Mouse (Mus musculus) lung, postnatal 0 days (tissue): ENCODE results near the gene Olfr705. TPM values are rescaled to one million over a fixed set of nuclear protein-coding genes. Genes with fewer than 3 reads are reported as not detected.

Experiments
- ATAC-seq: fragments of 200-750 bp; cut with Nextera tagmentation; 2 replicates; pipeline ENCODE4 v1.8.0; 2017; ENCODE audit warnings: moderate library complexity
- DNase-seq: peaks from one replicate; pipeline ENCODE4 v3.0.0-alpha.2; 2016; ENCODE audit warnings: low spot score
- H3K27ac ChIP-seq: fragments of 300-500 bp; sonication (generic); 2 replicates; pipeline ENCODE4 v1.5.1; 2014; ENCODE audit warnings: antibody characterized with exemption, mild to moderate bottlenecking, low read length, mixed read lengths
- H3K27me3 ChIP-seq: fragments of 300-500 bp; sonication (generic); replicated peaks from 2 replicates; pipeline ENCODE4 v1.6.1; 2014; ENCODE audit warnings: low read length, mixed read lengths; ENCODE audit not compliant: insufficient read depth
- H3K36me3 ChIP-seq: fragments of 300-500 bp; sonication (generic); 2 replicates; pipeline ENCODE4 v1.6.1; 2014; ENCODE audit warnings: low read length, mixed read lengths; ENCODE audit not compliant: insufficient read depth
- H3K4me1 ChIP-seq: fragments of 300-500 bp; sonication (generic); 2 replicates; pipeline ENCODE4 v1.6.1; 2014; ENCODE audit warnings: antibody characterized with exemption, low read depth, low read length, mixed read lengths; ENCODE audit not compliant: insufficient read depth
- H3K4me2 ChIP-seq: fragments of 300-500 bp; sonication (generic); replicated peaks from 2 replicates; pipeline ENCODE4 v1.6.1; 2014; ENCODE audit warnings: low read depth, mild to moderate bottlenecking, low read length, moderate library complexity, mixed read lengths
- H3K4me3 ChIP-seq: fragments of 300-500 bp; sonication (generic); 2 replicates; pipeline ENCODE4 v1.5.1; 2014; ENCODE audit warnings: low read depth, low read length
- H3K9ac ChIP-seq: fragments of 300-500 bp; sonication (generic); replicated peaks from 2 replicates; pipeline ENCODE4 v1.6.1; 2014; ENCODE audit warnings: low read depth, mild to moderate bottlenecking
- H3K9me3 ChIP-seq: fragments of 300-500 bp; sonication (generic); 2 replicates; pipeline ENCODE4 v1.6.1; 2016; ENCODE audit warnings: low read length, mixed read lengths
- CTCF ChIP-seq: IDR thresholded peaks from 2 replicates; pipeline ENCODE4 v1.5.1; 2016; ENCODE audit warnings: antibody characterized with exemption, mild to moderate bottlenecking
- EP300 ChIP-seq: IDR thresholded peaks from 2 replicates; pipeline ENCODE4 v1.6.1; 2016; ENCODE audit warnings: antibody characterized with exemption, mild to moderate bottlenecking, control low read depth
- polyA plus RNA-seq: library from polyadenylated mRNA; unstranded; fragments of >200 nt; fragmentation: Nextera tagmentation; extraction: Ambion mirVana; gene quantifications from 2 replicates; pipeline ENCODE4 v1.2.1, GENCODE M21; 2015

The Olfr705 gene
- polyA plus RNA-seq, 1 experiment from 2014 or later, result not detected

GRCm38 (mm10) chr7:106833793-106834192, 42.9 kb downstream of the Olfr705 start, which contains the start of gene Olfr702:
TSS of gene Olfr702 (minus strand) at chr7:106833893.
- Histone ChIP-seq H3K9me3 (no peaks in the 10 kb centered on the region), H3K36me3 (no peaks in the 10 kb centered on the region), H3K9ac (no peak within 1 kb of the TSS), H3K4me1 (no peaks in the 10 kb centered on the region), H3K4me2 (no peak within 1 kb of the TSS), H3K27me3 (no peaks in the 10 kb centered on the region), H3K27ac (no peak within 1 kb of the TSS), H3K4me3 (no peak within 1 kb of the TSS)
- DNase-seq (no peak), ATAC-seq (no peak)
- TF ChIP-seq CTCF, result no peak
- TF ChIP-seq EP300, result no peak

Other genes with a start within 250 kb of the Olfr705 start
- gene Olfr693, start 196.3 kb downstream of the Olfr705 start, polyA plus RNA-seq, result not detected in 2 replicates
- not detected in 2 replicates for gene Olfr694, start 185.1 kb downstream of the Olfr705 start, polyA plus RNA-seq
- gene Olfr695, start 160.5 kb downstream of the Olfr705 start, polyA plus RNA-seq, result not detected in 2 replicates
- not detected in 2 replicates for gene Olfr697, start 134.4 kb downstream of the Olfr705 start, polyA plus RNA-seq
- not detected in 2 replicates for gene Olfr698, start 121.5 kb downstream of the Olfr705 start, polyA plus RNA-seq
- gene Olfr699, start 83.7 kb downstream of the Olfr705 start, polyA plus RNA-seq, result not detected in 2 replicates
- not detected in 2 replicates for gene Olfr700, start 68.1 kb downstream of the Olfr705 start, polyA plus RNA-seq
- not detected in 2 replicates for gene Olfr701, start 62.8 kb downstream of the Olfr705 start, polyA plus RNA-seq
- gene Olfr702, start 43.0 kb downstream of the Olfr705 start, polyA plus RNA-seq, result not detected in 2 replicates
- gene Olfr703, start 33.5 kb downstream of the Olfr705 start, polyA plus RNA-seq, result not detected in 2 replicates
- gene Olfr704, start 13.7 kb downstream of the Olfr705 start, polyA plus RNA-seq, result not detected in 2 replicates
- not detected in 2 replicates for gene Olfr706, start 11.3 kb upstream of the Olfr705 start, polyA plus RNA-seq
- gene Olfr707, start 24.4 kb upstream of the Olfr705 start, polyA plus RNA-seq, result not detected in 2 replicates
- not detected in 2 replicates for gene Olfr1532-ps1, start 31.1 kb upstream of the Olfr705 start, polyA plus RNA-seq
- gene Olfr709-ps1, start 55.3 kb upstream of the Olfr705 start, polyA plus RNA-seq, result not detected in 2 replicates
- gene Olfr710, start 71.4 kb upstream of the Olfr705 start, polyA plus RNA-seq, result not detected in 2 replicates
- gene Olfr6, start 87.0 kb upstream of the Olfr705 start, polyA plus RNA-seq, result not detected in 2 replicates
- gene Olfr711, start 98.6 kb upstream of the Olfr705 start, polyA plus RNA-seq, result not detected in 2 replicates
- gene Olfr2, start 129.2 kb upstream of the Olfr705 start, polyA plus RNA-seq, result not detected in 2 replicates
- not detected in 2 replicates for gene Olfr713, start 154.3 kb upstream of the Olfr705 start, polyA plus RNA-seq
- gene Olfr714, start 194.1 kb upstream of the Olfr705 start, polyA plus RNA-seq, result not detected in 2 replicates
- gene Olfr17, start 216.3 kb upstream of the Olfr705 start, polyA plus RNA-seq, result not detected in 2 replicates
- gene Olfr715b, start 233.5 kb upstream of the Olfr705 start, polyA plus RNA-seq, result not detected in 2 replicates